Mouse (Mus musculus): Measurements from ENCODE around the gene Gm3633. TPM values are rescaled to one million over a fixed set of nuclear protein-coding genes. Genes with fewer than 3 reads are reported as not detected.
"Not testable (repeated sequence)": the region's sequence is repeated elsewhere in the genome, so short reads cannot be mapped to it uniquely, and the experiment has no call there.

The Gm3633 gene
- polyA plus RNA-seq (2012; rRNA removed): not detected in 2 replicates

DNA sequence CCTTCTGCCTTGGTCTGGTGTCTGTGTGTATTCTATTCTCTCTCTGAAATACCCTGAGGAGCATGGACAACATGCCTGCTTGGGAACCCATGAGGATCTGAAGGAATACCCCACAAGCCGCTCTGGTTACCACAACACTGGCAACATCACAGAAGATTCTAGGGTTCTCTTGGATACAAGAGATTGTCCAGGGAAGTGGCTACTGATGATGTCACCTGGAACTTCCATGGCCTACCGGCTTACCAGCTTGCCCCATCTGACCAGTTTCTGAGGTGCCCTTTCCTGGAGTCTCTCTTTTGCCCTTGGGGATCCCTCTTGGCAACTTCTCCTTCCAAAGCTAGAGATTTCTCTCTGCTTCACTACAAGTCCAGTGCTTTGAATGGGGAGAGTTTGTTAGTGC, at the start of gene Gm3633:
Gene Gm3633, minus strand, starts transcription at position 101 of the 400 bp plus-strand sequence.
- not testable (repeated sequence) for H3K4me1 ChIP-seq (ENCODE audit: control insufficient read depth, insufficient read depth, low read length); H3K27ac ChIP-seq (ENCODE audit: insufficient read depth, low read length); DNase-seq; H3K27me3 ChIP-seq (ENCODE audit: control insufficient read depth, insufficient read depth, low read length); H3K4me3 ChIP-seq (replicated peaks; ENCODE audit: insufficient read depth, low read depth, low read length)
- WGBS: 100% methylated on average over 1 of the region's 2 CpGs

GRCm38 (mm10) chr14:42655638-42656037, 13.9 kb upstream of the Gm3633 start, which contains the start of gene Gm10378:
Gene Gm10378 (plus strand): TSS chr14:42655938.
- H3K27ac ChIP-seq (ENCODE audit: insufficient read depth, low read length); DNase-seq; H3K4me3 ChIP-seq (replicated peaks; ENCODE audit: insufficient read depth, low read depth, low read length); H3K27me3 ChIP-seq (ENCODE audit: control insufficient read depth, insufficient read depth, low read length); H3K4me1 ChIP-seq (ENCODE audit: control insufficient read depth, insufficient read depth, low read length): not testable (repeated sequence)
- no CpG with 5 or more reads among the region's 1 CpGs for WGBS

DNA sequence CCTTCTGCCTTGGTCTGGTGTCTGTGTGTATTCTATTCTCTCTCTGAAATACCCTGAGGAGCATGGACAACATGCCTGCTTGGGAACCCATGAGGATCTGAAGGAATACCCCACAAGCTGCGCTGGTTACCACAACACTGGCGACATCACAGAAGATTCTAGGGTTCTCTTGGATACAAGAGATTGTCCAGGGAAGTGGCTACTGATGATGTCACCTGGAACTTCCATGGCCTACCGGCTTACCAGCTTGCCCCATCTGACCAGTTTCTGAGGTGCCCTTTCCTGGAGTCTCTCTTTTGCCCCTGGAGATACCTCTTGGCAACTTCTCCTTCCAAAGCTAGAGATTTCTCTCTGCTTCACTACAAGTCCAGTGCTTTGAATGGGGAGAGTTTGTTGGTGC, 41.9 kb downstream of the Gm3633 start, which contains the start of gene Gm17124:
Gene Gm17124, minus strand, starts transcription at position 101 of the 400 bp plus-strand sequence.
- WGBS: no CpG with 5 or more reads among the region's 3 CpGs
- not testable (repeated sequence) for H3K4me3 ChIP-seq (replicated peaks; ENCODE audit: insufficient read depth, low read depth, low read length); DNase-seq; H3K27ac ChIP-seq (ENCODE audit: insufficient read depth, low read length); H3K4me1 ChIP-seq (ENCODE audit: control insufficient read depth, insufficient read depth, low read length); H3K27me3 ChIP-seq (ENCODE audit: control insufficient read depth, insufficient read depth, low read length)

Other genes with a start within 250 kb of the Gm3633 start
- not detected in 2 replicates for gene Gm8005, start 202.2 kb downstream of the Gm3633 start, polyA plus RNA-seq (2012; rRNA removed)
- gene Gm8011, start 178.0 kb downstream of the Gm3633 start, polyA plus RNA-seq (2012; rRNA removed): not detected in 2 replicates
- not detected in 2 replicates for gene Gm8020, start 139.6 kb downstream of the Gm3633 start, polyA plus RNA-seq (2012; rRNA removed)
- 0.19 and 0.31 TPM in 2 replicates for gene Gm8024, start 117.6 kb downstream of the Gm3633 start, polyA plus RNA-seq (2012; rRNA removed)
- not detected in 2 replicates for gene Gm17124, start 42.0 kb downstream of the Gm3633 start, polyA plus RNA-seq (2012; rRNA removed)
- gene Gm10378, start 14.0 kb upstream of the Gm3633 start, polyA plus RNA-seq (2012; rRNA removed): not detected in 2 replicates
- not detected in 2 replicates for gene Gm3015, start 126.9 kb upstream of the Gm3633 start, polyA plus RNA-seq (2012; rRNA removed)
- gene Gm10377, start 156.1 kb upstream of the Gm3633 start, polyA plus RNA-seq (2012; rRNA removed): not detected in 2 replicates
- gene Gm21977, start 211.6 kb upstream of the Gm3633 start, polyA plus RNA-seq (2012; rRNA removed): not detected in 2 replicates